Mouse (Mus musculus) neutrophil, adult 5-6 weeks (primary cell): ENCODE results near the gene Scube2. TPM values are rescaled to one million over a fixed set of nuclear protein-coding genes. Genes with fewer than 3 reads are reported as not detected.

Source experiments
- ATAC-seq: fragments of 151-379, 151-347 bp; 2 replicates; pipeline ENCODE4 v1.8.0; 2017; ENCODE audit warnings: mild to moderate bottlenecking, moderate TSS enrichment; ENCODE audit not compliant: insufficient number of reproducible peaks, poor library complexity, low FRiP score, severe bottlenecking; ENCODE audit errors: extremely low read depth
- total RNA-seq: library from RNA; stranded (forward); fragments of 200-1000 nt; gene quantifications from 2 replicates; pipeline ENCODE4 v1.2.3, GENCODE M21; 2017

Scube2 gene
- total RNA-seq, 1 experiment from 2014 or later: not detected

DNA sequence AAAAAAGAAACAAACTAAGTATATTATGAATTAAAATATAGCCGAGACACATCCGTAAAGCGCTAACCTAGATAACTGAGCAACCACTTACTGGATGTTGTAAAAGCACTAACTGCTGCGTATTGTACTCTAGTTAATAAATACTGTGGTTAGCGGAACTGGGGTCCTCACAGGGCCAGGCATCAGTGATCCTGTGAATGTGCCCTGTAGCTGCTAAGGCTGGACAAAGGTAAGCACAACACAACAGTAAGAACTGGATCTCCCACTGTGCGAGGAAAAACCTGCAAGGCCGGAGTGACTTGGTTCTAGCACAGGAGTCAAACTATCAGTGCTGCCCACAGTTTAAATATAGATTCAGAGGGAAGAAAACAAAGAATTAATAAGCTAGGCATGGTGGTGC lies 5.3 kb downstream of the Scube2 start:
- no peak for ATAC-seq

DNA sequence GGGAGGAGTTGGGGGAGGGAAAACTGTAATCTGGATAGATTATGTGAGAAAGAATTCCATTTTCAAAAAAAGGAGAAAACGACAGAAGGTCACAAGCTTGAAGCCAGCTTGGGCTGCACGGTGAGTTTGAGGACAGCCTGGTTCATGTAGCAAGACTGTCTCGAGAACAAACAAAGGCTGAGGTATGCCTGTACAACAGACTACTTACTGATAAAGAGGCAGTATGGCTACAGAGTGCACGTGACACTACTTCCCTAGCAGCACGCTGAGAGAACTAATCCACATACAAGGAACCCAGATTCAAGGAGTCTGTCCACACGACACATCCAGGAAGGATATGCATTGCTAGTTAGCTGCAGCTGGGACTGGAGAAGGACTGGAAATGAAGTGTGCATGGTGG lies 6.1 kb downstream of the Scube2 start:
- ATAC-seq: no peak

DNA sequence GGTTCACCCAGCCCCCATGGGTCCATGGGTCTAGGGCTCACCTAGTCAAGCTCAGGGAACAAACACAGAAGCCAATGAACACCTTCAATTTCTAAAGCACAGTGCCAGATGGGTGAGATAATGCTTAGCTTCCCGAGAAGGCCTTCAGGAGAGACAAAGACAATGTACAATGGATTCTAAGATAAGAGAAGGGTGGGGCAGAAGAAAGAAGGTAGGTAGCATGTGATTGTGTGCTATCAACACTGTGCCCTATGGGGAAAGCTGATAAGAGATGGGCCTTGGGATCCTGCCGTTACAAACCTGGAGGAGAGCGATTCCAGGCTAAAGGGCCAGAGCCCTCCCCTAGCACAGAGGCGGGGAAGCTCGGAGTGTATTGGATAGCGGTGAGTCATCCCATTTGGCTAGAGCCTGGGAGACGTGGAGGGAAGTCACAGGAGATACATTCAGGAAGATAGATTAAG lies 12.7 kb downstream of the Scube2 start:
- ATAC-seq: no peak

GRCm38 (mm10) chr7:109852017-109852416 lies 13.5 kb downstream of the Scube2 start:
- ATAC-seq: no peak

- ATAC-seq: no peak
These were observed 14.9 kb downstream of the Scube2 start for GRCm38 (mm10) chr7:109850531-109850930.

- ATAC-seq: no peak
These were observed 15.6 kb downstream of the Scube2 start for GRCm38 (mm10) chr7:109849750-109850434.

GRCm38 (mm10) chr7:109848867-109849733 lies 16.4 kb downstream of the Scube2 start:
- no peak for ATAC-seq

DNA sequence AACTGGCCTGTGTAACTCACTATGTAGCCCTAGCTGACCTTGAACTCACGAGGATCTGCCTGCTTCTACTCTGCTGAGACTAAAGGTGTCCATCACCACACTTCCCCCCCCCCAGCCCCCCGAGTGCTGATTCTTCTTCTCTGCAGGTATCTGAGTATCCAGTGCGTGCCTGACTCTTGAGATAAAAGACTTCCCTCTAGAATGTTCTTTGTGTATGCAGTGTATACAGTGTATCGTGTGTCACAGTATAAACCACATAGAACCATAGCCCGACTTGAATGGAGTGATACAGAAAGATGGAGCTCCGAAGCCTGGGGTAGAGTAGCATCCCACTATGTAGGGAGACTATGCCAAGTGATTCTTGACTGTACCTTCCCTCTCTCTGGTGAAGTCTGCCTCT lies 21.4 kb downstream of the Scube2 start:
- ATAC-seq: no peak

- ATAC-seq: no peak
These were observed 23.7 kb downstream of the Scube2 start for GRCm38 (mm10) chr7:109841618-109842418.

DNA sequence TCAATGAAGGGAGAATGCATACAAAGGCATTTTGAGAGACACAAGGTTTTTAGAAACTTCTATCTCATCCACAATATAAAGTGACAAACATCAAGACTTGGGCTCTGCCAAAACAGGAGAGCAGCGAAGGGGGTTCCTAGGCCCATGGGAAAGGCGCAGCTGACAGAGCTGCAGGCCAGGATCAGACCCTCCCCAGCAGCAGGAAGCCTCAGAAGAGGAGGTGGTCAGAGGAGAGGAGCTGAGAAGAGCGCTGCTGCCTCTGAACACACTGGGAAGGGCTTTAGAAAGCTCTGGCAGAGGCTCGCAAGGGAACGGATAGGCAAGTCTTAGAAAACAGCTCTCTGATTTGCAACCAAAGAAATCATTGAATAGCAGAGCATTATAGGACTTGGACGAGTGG lies 24.4 kb downstream of the Scube2 start:
- ATAC-seq: no peak

DNA sequence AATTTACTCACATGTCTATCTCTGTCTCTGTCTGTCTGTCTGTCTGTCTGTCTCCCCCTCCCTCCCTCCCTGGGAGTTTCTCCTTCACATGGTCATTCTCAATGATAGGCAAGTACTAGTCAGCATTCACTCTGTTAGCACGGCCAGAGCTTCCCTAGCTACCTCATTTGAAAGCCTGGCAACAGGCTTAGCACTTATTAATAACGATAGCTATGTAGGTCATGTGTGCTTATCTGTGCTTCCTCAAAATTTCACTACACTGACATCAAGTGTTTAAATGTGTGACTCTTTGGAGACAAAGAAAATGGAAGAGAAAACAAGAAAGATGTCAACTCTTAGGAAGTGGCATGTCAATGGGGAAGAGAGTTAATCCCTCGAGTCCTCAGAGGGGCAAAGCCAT lies 26.9 kb downstream of the Scube2 start:
- no peak for ATAC-seq

DNA sequence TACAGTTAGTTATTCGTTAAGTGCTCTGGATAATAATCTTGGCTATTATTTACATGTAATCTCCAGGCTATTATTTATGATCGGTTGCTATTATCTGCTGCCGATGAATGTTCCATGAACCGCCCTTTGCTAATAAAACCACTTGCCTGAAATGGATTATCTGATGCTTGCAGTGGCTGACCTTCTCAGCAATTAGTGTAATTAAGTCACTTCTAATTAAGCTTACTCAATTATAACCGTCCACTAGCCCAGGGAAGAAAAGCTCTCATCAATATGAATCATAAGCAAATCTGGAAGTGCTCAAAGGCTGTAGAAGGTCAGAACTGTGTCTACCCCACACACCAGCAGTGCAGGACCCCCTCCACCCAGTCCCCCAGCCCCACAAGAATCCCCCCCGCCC lies 27.8 kb downstream of the Scube2 start:
- no peak for ATAC-seq

DNA sequence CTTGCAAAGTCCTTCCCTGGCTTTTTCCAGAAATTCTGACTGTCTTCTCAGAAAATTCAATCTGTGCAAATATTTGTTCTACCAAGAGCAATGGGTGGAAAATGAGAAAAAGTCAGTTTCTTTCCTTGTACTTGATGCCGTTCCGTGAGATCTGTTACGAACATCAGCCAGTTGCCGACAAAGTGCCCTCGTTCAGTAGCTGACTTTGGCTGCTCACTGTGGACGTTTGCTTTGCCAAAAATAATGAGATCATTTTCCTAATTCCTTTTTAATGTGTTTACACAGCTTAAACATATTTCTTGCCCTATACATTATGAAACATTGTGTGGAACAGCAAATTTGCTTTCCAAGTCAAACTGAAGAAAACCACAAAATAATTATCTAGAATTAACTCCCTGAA lies 30.6 kb downstream of the Scube2 start:
- ATAC-seq: no peak

DNA sequence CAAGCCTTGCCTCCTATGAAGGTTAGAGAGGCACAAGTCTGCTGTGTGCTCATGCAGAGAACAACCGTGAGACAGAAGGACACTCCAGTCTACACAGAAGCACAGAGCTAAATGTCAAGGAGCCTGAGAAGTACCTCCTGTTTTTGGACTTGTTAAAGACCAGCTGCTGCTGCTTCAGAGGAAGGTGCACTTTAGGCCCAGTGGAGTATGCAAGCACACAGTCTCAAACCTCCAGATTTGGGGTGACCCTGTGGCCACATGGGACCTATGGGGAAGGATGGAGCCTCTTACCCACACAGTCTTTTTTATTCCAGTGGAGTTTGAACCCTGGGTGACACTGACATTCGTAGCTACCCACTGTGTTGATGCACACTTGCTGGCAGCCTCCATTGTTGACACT lies 34.1 kb downstream of the Scube2 start:
- ATAC-seq: no peak

DNA sequence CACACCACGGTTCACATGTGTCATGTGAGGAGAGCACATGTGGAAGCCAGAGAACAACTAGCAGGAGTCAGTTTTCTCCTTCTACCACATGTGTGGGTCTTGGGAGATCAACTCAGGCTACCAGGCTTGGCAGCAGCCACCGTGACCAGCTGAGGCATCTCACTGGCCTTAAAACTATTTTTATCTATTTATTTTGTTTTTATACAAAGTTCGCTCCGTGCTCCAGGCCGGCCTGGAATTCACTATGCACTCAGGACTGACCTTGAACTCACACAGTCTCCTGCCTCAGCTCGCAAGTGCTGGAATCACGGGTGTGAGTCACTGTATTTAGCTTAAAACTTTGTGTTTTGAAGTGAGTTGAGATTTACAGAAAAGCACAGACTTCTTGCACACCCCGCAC lies 38.6 kb downstream of the Scube2 start:
- ATAC-seq: no peak

DNA sequence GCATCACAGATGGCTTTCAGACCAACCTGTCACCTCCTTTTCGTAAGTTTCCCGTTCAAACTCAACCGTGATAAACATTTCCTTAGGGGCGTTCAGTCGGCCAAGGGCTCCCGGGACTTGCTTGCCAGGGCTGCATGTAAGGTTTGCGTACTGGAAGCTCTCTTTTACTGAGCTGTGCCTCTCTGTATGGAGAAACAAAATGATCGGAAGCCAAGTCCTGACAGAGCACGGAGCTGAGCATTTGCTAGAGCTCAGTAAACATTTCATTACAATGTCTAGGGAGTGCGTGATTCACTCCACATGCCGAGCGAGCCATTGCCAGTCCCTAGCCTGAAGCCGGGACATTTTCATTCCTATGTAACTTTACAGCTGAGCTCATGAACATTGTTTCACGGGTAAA lies 40.2 kb downstream of the Scube2 start:
- ATAC-seq: no peak

- no peak for ATAC-seq
These were observed 46.9 kb downstream of the Scube2 start for GRCm38 (mm10) chr7:109818600-109818999.

- ATAC-seq: no peak
These were observed 47.5 kb downstream of the Scube2 start for GRCm38 (mm10) chr7:109817954-109818353.

DNA sequence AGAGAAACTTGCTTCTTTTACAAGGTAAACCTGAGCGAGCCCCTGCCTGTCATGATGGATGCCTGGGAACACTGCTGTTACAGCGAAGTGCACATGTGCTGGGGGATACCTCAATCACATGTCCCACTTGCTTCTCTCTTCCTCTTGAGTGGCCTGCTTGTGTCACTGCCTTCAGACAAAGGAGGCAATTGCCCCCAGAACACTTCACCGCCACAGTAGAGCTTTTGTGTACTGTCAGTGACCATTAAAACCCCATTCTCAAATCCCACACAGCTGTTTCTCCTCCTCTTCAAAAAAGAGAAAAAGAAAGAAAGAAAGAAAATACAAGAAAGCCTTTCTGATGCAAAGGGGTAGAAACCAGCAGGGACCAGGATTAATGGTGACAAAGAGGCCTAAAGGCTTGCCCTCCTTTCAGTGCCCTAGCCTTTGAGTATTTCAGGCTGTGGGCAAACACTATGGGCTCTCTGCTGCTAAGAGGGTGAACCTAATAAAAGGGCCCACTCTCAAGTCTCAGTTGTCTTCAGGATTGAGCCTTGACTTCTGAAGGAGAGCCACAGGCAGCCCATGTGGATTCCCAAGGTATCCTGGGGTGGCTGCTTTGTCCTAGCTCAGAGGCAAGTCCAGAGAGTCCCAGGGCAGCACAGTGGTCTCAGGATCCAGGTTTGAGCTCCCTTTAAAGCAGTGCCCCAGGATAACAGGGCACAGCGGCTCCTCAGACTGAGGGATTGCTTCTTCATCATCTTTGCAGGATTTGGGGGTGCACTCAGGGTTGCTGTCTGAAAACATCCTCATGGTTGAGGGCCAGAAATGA lies 51.9 kb downstream of the Scube2 start:
- ATAC-seq: no peak
